Mouse (Mus musculus): ENCODE measurements around the gene Spsb4.

- TF ChIP-seq CTCF (IDR thresholded peaks at IDR 0.05; ENCODE audit: borderline replicate concordance, control insufficient read depth, extremely low read depth, insufficient read depth, low read length, poor library complexity) (no peak), POLR2A (IDR thresholded peaks at IDR 0.05; ENCODE audit: control insufficient read depth, extremely low read depth, insufficient read depth, low read length, poor library complexity) (no peak)
Observed at GRCm38 (mm10) chr9:96899004-96899403, 119.6 kb downstream of the Spsb4 start.
